Mouse (Mus musculus) limb, embryonic 14.5 days (tissue): ENCODE data around the gene Synj1. TPM values are rescaled to one million over a fixed set of nuclear protein-coding genes. Genes with fewer than 3 reads are reported as not detected.

ENCODE experiments used
- ATAC-seq: fragments of 200-750 bp; cut with Nextera tagmentation; 2 replicates; pipeline ENCODE4 v1.8.0; 2017; ENCODE audit warnings: low read depth, moderate number of reproducible peaks, moderate TSS enrichment; ENCODE audit not compliant: low FRiP score
- DNase-seq: peaks from one replicate; pipeline ENCODE4 v3.0.0-alpha.2; 2015; ENCODE audit warnings: low spot score
- H3K27ac ChIP-seq: fragments of 300-500 bp; sonication (generic); replicated peaks from 2 replicates; pipeline ENCODE4 v1.5.1; 2014; ENCODE audit warnings: low read depth, mild to moderate bottlenecking, low read length, moderate library complexity, mixed read lengths
- H3K27me3 ChIP-seq: fragments of 300-500 bp; sonication (generic); 2 replicates; pipeline ENCODE4 v1.6.1; 2014; ENCODE audit warnings: low read length, mixed read lengths; ENCODE audit not compliant: control insufficient read depth, insufficient read depth
- H3K36me3 ChIP-seq: fragments of 300-500 bp; sonication (generic); 2 replicates; pipeline ENCODE4 v1.6.1; 2014; ENCODE audit warnings: mild to moderate bottlenecking, low read length, moderate library complexity, mixed read lengths; ENCODE audit not compliant: control insufficient read depth, insufficient read depth
- H3K4me1 ChIP-seq: fragments of 300-500 bp; sonication (generic); 2 replicates; pipeline ENCODE4 v1.6.1; 2014; ENCODE audit warnings: antibody characterized with exemption, low read length, mixed read lengths; ENCODE audit not compliant: control insufficient read depth, insufficient read depth
- H3K4me2 ChIP-seq: fragments of 300-500 bp; sonication (generic); replicated peaks from 2 replicates; pipeline ENCODE4 v1.6.1; 2014; ENCODE audit warnings: low read depth, mild to moderate bottlenecking, low read length, moderate library complexity; ENCODE audit not compliant: severe bottlenecking
- H3K4me3 ChIP-seq: fragments of 300-500 bp; sonication (generic); replicated peaks from 2 replicates; pipeline ENCODE4 v1.5.1; 2014; ENCODE audit warnings: low read length
- H3K9ac ChIP-seq: fragments of 300-500 bp; sonication (generic); 2 replicates; pipeline ENCODE4 v1.6.1; 2014; ENCODE audit warnings: mild to moderate bottlenecking, low read depth, low read length, moderate library complexity; ENCODE audit not compliant: severe bottlenecking
- H3K9me3 ChIP-seq: fragments of 300-500 bp; sonication (generic); 2 replicates; pipeline ENCODE4 v1.6.1; 2016; ENCODE audit warnings: low read length; ENCODE audit not compliant: control insufficient read depth
- POLR2A ChIP-seq: fragments of 200-500 bp; IDR thresholded peaks from 2 replicates; pipeline ENCODE4 v1.8.0; 2012; ENCODE audit warnings: inconsistent platforms, mild to moderate bottlenecking, moderate library complexity, borderline replicate concordance; ENCODE audit not compliant: insufficient read depth, insufficient read length; ENCODE audit errors: extremely low read depth
- WGBS: fragments of 180-500 bp; shearing (Covaris S2); extraction: QIAGEN DNeasy Blood & Tissue Kit; methylation state at CpG from one replicate; pipeline ENCODE4 v1.1.7; 2014; 5-methylcytosine and 5-hydroxymethylcytosine counted together
- polyA plus RNA-seq, 2 experiments: library from polyadenylated mRNA; depleted of rRNA in 1 of 2; stranded (reverse) in 1 of 2; unstranded in 1 of 2; fragments of >200 nt; fragmentation: Nextera tagmentation in 1 of 2; extraction: Ambion mirVana in 1 of 2; gene quantifications; 2 replicates each; pipeline versions ENCODE4 v1.2.1 to v1.2.3; 2012 to 2014

The Synj1 gene
- polyA plus RNA-seq, 2 experiments, result 14.5 to 19.2 TPM

DNA sequence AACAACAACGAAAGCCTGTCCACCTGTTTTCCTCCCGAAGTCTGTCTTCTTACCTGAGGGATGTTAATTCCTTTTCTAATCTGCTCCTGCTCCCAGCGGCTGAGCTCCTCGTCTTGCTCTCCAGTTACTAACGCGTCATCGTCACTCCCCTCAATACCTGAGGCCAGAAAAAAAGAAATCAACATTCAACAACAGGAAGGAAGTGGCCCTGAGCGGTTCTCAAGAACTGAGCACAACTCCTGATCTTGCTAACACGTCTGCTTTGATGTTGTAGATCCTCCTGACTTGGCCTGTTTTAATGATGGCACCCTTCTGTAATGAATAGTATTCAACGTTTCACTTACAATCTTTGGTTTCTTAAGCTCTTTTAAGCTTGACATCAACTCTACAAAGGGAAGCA lies 24.8 kb upstream of the Synj1 start:
- 91% methylated on average over 10 of the region's 10 CpGs for WGBS

DNA sequence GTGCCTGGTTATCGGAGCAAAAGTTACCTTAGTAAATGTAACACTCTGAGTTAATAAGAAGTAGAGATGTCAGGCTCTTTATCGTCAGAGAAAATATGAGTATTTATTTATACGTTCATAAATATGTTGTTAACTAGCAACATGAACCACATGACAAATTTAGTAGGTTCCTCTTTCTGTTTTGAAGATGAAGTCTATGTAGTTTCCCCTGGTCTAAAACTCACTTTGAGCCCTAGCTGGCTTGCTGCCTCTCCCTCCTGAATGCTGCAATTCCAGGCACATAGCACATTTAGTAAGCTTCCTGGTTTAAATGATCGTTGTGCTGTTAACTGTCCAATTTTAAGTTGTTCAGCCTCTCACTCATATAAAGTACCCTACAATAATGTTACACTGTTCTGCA lies 19.6 kb upstream of the Synj1 start:
- no peaks in the 10 kb centered on the region for H3K27me3 ChIP-seq
- no peaks in the 10 kb centered on the region for H3K4me1 ChIP-seq
- H3K4me2 ChIP-seq, result no peak overlapping the region
- no peak overlapping the region for H3K9ac ChIP-seq
- no peak for DNase-seq
- ATAC-seq, result no peak
- no peak overlapping the region for H3K27ac ChIP-seq
- H3K4me3 ChIP-seq, result no peak overlapping the region
- H3K36me3 ChIP-seq, result peaks cover 88% of the 10 kb centered on the region
- no peaks in the 10 kb centered on the region for H3K9me3 ChIP-seq
- TF ChIP-seq POLR2A, result no peak
- WGBS, result 89% methylated on average over 4 of the region's 4 CpGs

More for the DNA sequence above, 24.8 kb upstream of the Synj1 start:
- DNase-seq (no peak), ATAC-seq (no peak)
- TF ChIP-seq POLR2A, result no peak
- H3K9me3 ChIP-seq, result no peaks in the 10 kb centered on the region
- no peak overlapping the region for H3K9ac ChIP-seq
- H3K4me3 ChIP-seq, result no peak overlapping the region
- H3K27ac ChIP-seq, result no peak overlapping the region
- no peaks in the 10 kb centered on the region; the same call in 1 of the 2 replicates for H3K4me1 ChIP-seq
- peaks cover 89% of the 10 kb centered on the region for H3K36me3 ChIP-seq
- H3K4me2 ChIP-seq, result no peak overlapping the region
- H3K27me3 ChIP-seq, result no peaks in the 10 kb centered on the region

DNA sequence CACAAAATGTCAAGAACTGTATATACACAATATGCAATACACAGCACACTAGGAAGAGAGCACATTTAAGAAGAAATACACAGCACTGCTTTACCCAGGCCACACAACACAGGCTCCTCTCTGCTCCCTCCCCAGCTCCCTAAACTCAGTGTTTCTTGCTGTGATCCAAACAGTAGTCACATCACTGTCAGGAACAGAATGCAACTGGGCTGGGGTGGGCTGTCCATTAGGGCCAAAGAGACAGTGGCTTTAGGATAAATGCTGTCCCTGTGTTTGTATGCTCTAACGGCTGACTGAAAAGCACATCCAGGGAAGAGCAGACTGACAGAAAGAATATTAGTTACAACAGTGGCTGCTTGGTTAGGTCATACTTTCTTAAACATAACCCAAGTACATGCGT lies 18.8 kb upstream of the Synj1 start:
- no peak for TF ChIP-seq POLR2A
- H3K4me1 ChIP-seq, result no peaks in the 10 kb centered on the region
- DNase-seq, result no peak
- WGBS, result 95% methylated on average over 2 of the region's 2 CpGs
- no peak overlapping the region for H3K4me3 ChIP-seq
- no peak overlapping the region for H3K27ac ChIP-seq
- peaks cover 90% of the 10 kb centered on the region for H3K36me3 ChIP-seq
- H3K27me3 ChIP-seq, result no peaks in the 10 kb centered on the region
- no peak overlapping the region for H3K9ac ChIP-seq
- no peaks in the 10 kb centered on the region for H3K9me3 ChIP-seq
- no peak for ATAC-seq
- H3K4me2 ChIP-seq, result no peak overlapping the region

DNA sequence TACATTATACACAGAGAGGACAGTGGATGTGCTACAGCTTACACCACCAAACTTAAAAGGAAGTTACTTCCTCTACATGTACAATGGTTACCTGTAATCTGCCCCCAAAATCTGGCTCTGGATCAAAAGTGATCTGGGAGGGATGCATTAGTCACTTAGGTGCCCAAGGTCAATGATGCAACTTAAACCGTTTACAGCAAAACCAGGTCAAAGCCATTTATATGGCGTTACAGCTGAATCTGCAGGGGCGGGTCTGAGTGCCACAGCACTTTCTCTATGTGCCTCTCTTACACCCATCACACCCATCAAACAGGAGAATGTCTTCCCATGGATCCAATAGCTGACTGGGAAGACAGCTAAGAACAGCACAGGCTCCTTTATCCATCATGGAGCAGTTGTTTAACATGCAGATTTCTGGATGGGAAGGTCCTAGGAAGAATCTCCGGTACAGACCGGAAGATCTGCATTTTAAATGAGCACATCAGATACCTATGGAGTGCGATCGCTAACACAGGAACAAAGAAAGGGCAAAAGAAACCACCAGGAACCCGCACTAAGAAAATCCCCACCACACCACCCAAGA lies 18.1 kb upstream of the Synj1 start:
- Histone ChIP-seq H3K36me3 (peaks cover 90% of the 10 kb centered on the region), H3K4me2 (no peak overlapping the region), H3K9ac (no peak overlapping the region), H3K4me1 (no peaks in the 10 kb centered on the region), H3K27ac (no peak overlapping the region), H3K4me3 (no peak overlapping the region), H3K27me3 (no peaks in the 10 kb centered on the region), H3K9me3 (no peaks in the 10 kb centered on the region)
- DNase-seq, result no peak
- TF ChIP-seq POLR2A, result no peak
- no peak for ATAC-seq
- 94% methylated on average over 8 of the region's 8 CpGs for WGBS

GRCm38 (mm10) chr16:91026290-91026689 lies 15.2 kb upstream of the Synj1 start:
- no peak for ATAC-seq

DNA sequence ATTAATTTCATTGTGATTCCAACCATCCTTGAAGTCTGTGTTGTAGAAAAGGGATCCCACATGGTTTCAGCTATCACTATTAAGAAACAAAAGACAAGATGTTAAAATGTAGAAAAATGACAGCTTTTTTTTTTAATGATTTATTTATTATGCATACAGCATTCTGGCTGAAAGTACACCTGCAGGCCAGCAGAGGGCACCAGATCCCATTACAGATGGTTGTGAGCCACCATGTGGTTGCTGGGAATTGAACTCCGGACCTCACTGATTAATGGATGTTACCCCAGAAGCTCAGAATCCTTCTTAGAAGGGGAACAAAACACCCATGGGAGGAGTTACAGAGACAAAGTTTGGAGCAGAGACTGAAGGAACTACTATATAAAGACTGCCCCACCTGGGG lies 12.3 kb upstream of the Synj1 start:
- peaks cover 95% of the 10 kb centered on the region for H3K36me3 ChIP-seq
- H3K4me1 ChIP-seq, result no peaks in the 10 kb centered on the region
- no peak overlapping the region for H3K27ac ChIP-seq
- no peak for TF ChIP-seq POLR2A
- no peak overlapping the region for H3K4me3 ChIP-seq
- no peak for DNase-seq
- ATAC-seq, result no peak
- no peak overlapping the region for H3K9ac ChIP-seq
- H3K9me3 ChIP-seq, result no peaks in the 10 kb centered on the region; the same call in 1 of the 2 replicates
- no peak overlapping the region for H3K4me2 ChIP-seq
- H3K27me3 ChIP-seq, result no peaks in the 10 kb centered on the region
- 88% methylated on average over 1 of the region's 1 CpGs for WGBS

More at GRCm38 (mm10) chr16:91026290-91026689, 15.2 kb upstream of the Synj1 start:
- Histone ChIP-seq H3K27ac (no peak overlapping the region), H3K36me3 (peaks cover 86% of the 10 kb centered on the region), H3K4me3 (no peak overlapping the region), H3K9ac (no peak overlapping the region), H3K4me1 (no peaks in the 10 kb centered on the region), H3K4me2 (no peak overlapping the region), H3K27me3 (no peaks in the 10 kb centered on the region), H3K9me3 (no peaks in the 10 kb centered on the region; the same call in 1 of the 2 replicates)
- WGBS, result 94% methylated on average over 4 of the region's 4 CpGs
- TF ChIP-seq POLR2A, result no peak
- no peak for DNase-seq
